Mouse (Mus musculus) gastrocnemius, adult 18-20 months (tissue): ENCODE measurements at regions not wholly inside any gene's neighbourhood (a gene's known extent, or its start where the extent isn't known, plus 50 kb on each side); places are given as distances from the start of the nearest gene placed in this dataset.

Source experiments
- DNase-seq: peaks from one replicate; pipeline ENCODE4 v3.0.0; 2021; ENCODE audit warnings: low spot score

DNA sequence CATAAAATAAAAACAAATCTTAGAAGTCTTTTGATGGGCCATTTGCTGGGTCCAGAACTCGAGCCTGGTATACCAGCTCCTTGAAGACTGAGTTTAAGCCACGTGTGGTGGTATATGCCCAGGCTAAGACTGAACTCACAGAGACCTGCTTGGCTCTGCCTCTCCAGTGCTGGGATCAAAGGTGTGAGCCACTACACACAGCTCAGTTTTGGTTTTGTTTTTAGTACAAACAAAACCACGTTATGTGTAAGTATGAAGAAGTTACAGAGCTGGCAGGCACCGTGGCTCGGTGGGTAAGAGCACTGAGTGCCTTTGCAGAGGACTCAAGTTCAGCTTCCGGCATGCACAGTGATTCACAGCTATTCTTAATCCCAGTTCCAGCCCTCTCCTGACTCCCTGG lies 75.6 kb downstream of the Wdr5 start:
- no peak for DNase-seq

DNA sequence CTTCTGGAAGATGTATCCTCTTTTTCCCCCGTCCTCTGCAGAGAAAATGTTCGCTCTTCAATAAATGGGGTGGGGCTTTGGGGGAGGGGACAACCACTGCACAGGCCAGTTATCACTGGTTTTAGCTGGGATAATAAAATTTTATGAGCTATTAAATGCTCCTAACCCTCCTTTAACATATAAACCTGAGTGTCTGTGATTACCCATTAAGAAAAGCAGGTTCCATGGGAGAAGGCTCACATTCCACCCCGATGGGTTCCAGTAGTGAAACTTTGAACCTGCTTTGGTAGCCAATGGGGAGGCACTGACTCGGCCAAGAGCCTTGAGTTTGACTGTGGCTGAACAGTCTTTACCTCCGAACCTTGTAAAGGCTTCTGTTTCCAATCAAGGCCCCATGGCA lies 76.7 kb downstream of the Wdr5 start:
- no peak for DNase-seq

DNA sequence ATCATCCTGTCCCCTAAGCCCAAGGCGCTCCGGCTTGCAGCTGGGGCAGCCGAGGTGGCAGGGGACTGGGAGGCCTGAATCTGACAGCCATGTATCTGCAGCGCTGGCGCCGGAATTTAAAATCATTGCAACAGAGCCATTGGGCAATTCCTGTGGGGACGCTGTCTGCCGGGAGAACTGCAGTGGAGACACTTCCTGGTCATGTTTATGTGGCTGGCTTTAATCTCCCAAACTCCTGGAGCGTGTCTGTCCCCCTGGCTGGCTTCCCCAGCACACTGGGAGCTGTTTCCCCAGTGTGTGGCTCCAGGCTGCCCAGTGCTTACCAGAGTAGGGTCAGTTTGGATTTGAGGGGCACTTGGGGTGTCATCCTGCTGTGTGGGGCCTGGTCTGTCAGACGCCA lies 78.4 kb downstream of the Wdr5 start:
- DNase-seq = peak; percentile 76

DNA sequence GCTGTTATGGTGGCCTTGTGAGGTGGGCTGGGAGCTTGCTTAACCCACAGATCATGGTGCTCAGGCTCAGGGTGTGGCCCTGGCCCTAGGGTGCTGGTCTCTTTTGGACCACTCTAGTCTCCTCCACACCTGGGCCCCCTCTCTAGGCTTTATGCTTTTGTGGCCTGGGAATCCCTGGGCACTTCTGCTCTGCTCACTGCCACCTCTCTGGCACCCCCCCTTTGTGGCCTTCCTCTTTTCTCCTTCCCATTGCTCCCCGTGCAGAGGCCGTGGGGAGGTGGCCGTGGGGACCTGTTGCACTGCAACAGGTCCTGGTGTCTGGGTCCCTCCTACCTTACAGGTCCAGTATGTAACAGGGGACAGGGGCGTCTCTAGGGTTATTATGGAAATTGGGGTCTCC lies 80.3 kb downstream of the Wdr5 start:
- no peak for DNase-seq

- DNase-seq = no peak
These were observed 80.0 kb upstream of the Rxra start for GRCm38 (mm10) chr2:27596217-27596616.

DNA sequence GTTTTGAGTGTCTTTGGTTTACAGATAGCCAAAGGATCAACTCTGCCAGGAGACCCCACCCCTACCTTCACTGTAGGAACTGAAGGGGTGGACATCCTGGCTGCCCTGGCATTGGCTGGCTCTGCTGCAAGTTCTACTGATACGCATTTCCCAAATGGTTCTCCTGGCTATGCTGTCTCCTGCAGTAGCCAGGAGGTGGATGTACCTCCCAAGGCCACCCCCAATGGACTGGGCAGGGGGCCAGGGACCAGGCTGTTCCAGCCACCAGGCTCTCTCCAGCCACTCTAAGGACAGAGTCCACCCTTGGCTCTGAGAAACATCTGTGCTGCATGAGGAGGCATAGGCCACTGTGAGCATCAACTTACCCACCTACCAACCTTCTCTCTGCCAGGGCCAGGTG lies 79.3 kb upstream of the Rxra start:
- peak; percentile 60 for DNase-seq

DNA sequence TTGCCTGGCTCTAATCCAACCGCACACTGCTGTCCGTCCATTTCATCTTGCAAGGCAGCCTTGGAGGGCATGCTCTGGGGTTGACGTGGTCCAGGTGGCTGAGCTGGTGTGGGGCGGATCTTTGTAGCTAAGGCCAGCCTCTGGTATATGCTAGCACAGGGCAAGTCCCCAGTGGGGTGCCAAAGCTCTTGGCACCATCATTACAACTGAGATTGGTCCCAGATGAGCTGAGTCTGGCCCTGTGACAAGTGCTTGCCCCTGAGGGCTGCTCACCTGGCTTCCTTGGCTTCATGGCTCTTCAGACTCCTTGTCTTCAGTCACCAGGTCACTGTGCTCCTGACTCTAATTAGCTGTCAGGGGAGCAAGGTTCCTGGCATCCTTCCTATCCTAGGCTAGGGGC lies 78.3 kb upstream of the Rxra start:
- no peak for DNase-seq

DNA sequence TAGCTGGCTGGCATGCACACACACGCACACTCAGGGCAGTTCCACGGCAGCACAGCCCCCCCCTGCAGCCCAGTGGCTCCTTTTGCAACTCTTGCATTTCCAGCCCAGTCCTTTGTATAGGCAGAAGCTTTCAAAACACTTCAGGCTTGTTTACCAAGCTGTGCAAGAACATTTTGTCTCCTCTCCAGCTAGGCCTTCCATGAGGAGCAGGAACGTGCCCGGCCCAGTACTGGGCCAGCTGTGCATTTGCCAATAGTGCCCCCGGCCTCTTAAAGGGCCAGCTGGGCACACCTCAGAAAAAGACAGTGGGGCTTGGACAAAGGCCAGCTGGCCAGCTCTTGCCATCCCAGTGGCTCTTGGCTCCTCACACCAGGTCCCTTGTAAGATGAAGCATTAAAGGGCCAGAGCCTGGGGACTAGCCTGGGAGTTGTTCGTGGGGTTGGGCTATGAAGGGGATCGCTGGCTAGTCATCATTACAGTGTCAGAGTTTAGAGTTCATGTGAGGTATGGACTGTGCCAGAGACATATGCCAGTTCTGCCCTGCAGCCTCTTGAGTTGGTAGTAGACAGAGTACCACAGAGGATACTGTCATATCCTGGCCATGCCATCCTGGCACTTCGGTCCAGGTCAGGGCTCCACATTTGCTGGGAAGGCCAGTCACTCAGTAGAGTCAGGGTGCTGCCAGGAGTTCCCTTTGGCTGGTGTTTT lies 77.0 kb upstream of the Rxra start:
- DNase-seq = peak; percentile 25

DNA sequence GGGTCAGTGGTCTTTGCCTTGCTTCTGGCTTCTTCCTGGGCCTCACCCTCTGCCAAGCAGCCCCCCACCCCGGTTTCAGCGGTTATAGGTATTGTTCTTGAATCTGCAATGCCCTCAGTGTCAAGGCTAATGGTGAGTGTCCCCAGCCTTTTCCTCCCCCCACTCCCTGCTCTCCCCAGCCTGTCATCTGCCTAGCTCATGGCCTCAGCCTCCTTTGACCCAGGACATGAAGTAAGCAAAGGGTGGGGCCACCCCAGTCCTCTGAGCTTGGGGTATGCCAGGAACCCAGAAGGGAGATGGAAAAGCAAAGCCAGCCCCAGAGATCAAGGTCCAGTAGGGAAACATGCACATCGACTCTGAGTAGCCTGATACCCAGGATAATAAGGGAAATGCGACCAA lies 76.5 kb upstream of the Rxra start:
- DNase-seq = no peak

DNA sequence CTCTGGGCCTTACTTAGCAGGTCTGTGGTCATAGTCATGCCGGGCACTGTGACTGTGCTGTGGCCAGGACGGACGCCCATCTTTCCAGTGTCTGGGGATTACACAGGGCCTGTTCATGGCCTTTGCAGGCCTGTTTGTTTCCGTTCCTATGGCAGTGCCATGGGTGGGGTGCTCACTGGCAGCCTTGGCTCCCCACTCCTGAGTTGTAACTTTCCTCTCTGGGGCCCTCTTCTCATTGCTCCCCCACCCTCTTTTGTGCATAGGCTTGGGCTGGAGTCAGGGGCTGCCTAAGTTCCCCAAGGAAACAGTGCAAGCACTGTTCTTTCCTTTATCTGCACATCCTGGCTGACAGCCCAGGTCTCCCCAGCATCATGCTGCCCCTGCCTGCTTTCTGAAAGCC lies 72.9 kb upstream of the Rxra start:
- DNase-seq = no peak

- peak; percentile 56 for DNase-seq
These were observed 71.7 kb upstream of the Rxra start for GRCm38 (mm10) chr2:27604588-27604987.

DNA sequence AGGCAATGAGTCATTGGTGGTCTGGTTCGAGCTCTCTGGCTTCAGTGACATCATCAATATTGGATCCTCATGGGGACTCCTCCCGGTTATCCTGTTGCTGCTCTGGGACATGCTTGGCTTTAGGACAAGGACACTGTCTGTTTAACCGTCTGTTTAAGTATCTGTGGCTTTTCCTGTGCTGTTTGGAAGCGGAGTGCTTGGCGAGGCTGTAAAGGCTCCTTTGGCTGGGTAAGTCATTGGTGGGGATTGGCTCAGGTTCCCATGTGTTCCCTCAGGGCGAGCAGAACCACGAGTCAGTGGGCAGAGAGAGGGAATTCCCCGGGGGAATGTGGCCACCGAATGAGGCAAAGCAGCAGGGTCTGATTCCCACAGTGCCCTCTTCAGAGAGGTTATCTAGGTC lies 69.4 kb upstream of the Rxra start:
- no peak for DNase-seq

DNA sequence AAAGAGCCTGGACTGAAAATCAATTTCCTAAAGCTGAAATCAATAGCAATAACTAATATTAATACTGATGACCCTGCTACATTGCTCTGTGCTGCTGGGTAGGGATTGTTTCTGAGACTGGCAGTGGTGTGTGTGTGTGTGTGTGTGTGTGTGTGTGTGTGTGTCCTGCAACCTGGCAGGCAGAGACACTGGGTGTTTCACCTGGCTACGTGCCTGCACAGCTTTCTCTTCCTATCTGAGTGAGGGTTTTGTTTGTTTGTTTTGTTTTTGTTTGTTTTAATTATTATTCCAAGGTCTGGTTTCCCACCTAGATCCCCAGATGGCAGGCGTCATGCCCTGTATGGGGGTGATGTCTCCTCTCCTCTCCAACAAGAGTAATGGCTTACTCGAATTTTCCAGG lies 54.5 kb upstream of the Rxra start:
- no peak for DNase-seq

GRCm38 (mm10) chr2:27624656-27625366 lies 51.4 kb upstream of the Rxra start:
- no peak for DNase-seq
